Mouse (Mus musculus) midbrain, postnatal 0 days (tissue): ENCODE results near the gene Gfod2. TPM values are rescaled to one million over a fixed set of nuclear protein-coding genes. Genes with fewer than 3 reads are reported as not detected.

Source experiments
- ATAC-seq: fragments of 200-750 bp; cut with Nextera tagmentation; 2 replicates; pipeline ENCODE4 v1.8.0; 2017; ENCODE audit warnings: moderate number of reproducible peaks, mild to moderate bottlenecking, moderate TSS enrichment, moderate library complexity; ENCODE audit not compliant: low FRiP score
- DNase-seq: peaks from one replicate; pipeline ENCODE4 v3.0.0-alpha.2; 2015; ENCODE audit warnings: low spot score
- H3K27ac ChIP-seq: fragments of 300-500 bp; sonication (generic); 2 replicates; pipeline ENCODE4 v1.5.1; 2014; ENCODE audit warnings: low read depth, mild to moderate bottlenecking, low read length, mixed read lengths
- H3K27me3 ChIP-seq: fragments of 300-500 bp; sonication (generic); 2 replicates; pipeline ENCODE4 v1.6.1; 2014; ENCODE audit warnings: low read length, control low read depth, mixed read lengths; ENCODE audit not compliant: insufficient read depth
- H3K36me3 ChIP-seq: fragments of 300-500 bp; sonication (generic); 2 replicates; pipeline ENCODE4 v1.6.1; 2014; ENCODE audit warnings: low read length, control low read depth, mixed read lengths; ENCODE audit not compliant: insufficient read depth
- H3K4me1 ChIP-seq: fragments of 300-500 bp; sonication (generic); 2 replicates; pipeline ENCODE4 v1.6.1; 2014; ENCODE audit warnings: mild to moderate bottlenecking, control low read depth, antibody characterized with exemption, low read length, mixed read lengths; ENCODE audit not compliant: insufficient read depth
- H3K4me2 ChIP-seq: fragments of 300-500 bp; sonication (generic); 2 replicates; pipeline ENCODE4 v1.6.1; 2014; ENCODE audit warnings: low read depth, mild to moderate bottlenecking, low read length, mixed read lengths; ENCODE audit not compliant: poor library complexity, severe bottlenecking
- H3K4me3 ChIP-seq: fragments of 300-500 bp; sonication (generic); 2 replicates; pipeline ENCODE4 v1.5.1; 2014; ENCODE audit warnings: low read depth, mild to moderate bottlenecking, low read length, moderate library complexity
- H3K9ac ChIP-seq: fragments of 300-500 bp; sonication (generic); replicated peaks from 2 replicates; pipeline ENCODE4 v1.6.1; 2014; ENCODE audit warnings: mild to moderate bottlenecking, low read length, moderate library complexity, mixed read lengths; ENCODE audit not compliant: poor library complexity, severe bottlenecking
- H3K9me3 ChIP-seq: fragments of 300-500 bp; sonication (generic); 2 replicates; pipeline ENCODE4 v1.6.1; 2016; ENCODE audit warnings: low read length, control low read depth
- CTCF ChIP-seq: IDR thresholded peaks from 2 replicates; pipeline ENCODE4 v1.5.1; 2016; ENCODE audit warnings: antibody characterized with exemption, mild to moderate bottlenecking
- WGBS: fragments of 180-500 bp; shearing (Covaris S2); extraction: QIAGEN DNeasy Blood & Tissue Kit; methylation state at CpG from one replicate; pipeline ENCODE4 v1.1.7; 2014; 5-methylcytosine and 5-hydroxymethylcytosine counted together
- polyA plus RNA-seq: library from polyadenylated mRNA; unstranded; fragments of >200 nt; fragmentation: Nextera tagmentation; extraction: Ambion mirVana; gene quantifications from 2 replicates; pipeline ENCODE4 v1.2.1, GENCODE M21; 2015
- total RNA-seq: library from RNA; depleted of rRNA; stranded (reverse); fragments of >200 nt; gene quantifications from 2 replicates; pipeline ENCODE4 v1.2.3, GENCODE M21; 2014

The Gfod2 gene
- total and polyA plus RNA-seq, 2 experiments from 2014 or later = 64.7 to 67.9 TPM

GRCm38 (mm10) chr8:105712286-105712685 is 46.2 kb downstream of the Gfod2 start:
- Histone ChIP-seq H3K4me2 (no peak overlapping the region), H3K4me3 (no peak overlapping the region), H3K27ac (no peak overlapping the region), H3K27me3 (no peaks in the 10 kb centered on the region), H3K36me3 (peaks cover 9% of the 10 kb centered on the region), H3K9ac (no peak overlapping the region), H3K4me1 (no peaks in the 10 kb centered on the region), H3K9me3 (no peaks in the 10 kb centered on the region)
- DNase-seq = no peak
- TF ChIP-seq CTCF = no peak
- ATAC-seq = no peak
- WGBS = 92% methylated on average over 3 of the region's 3 CpGs

GRCm38 (mm10) chr8:105709317-105709716 is 49.1 kb downstream of the Gfod2 start:
- Histone ChIP-seq H3K27me3 (no peaks in the 10 kb centered on the region), H3K4me1 (peaks cover 3% of the 10 kb centered on the region), H3K9me3 (no peaks in the 10 kb centered on the region), H3K36me3 (0 out of 2 replicates have a peak, but pooled peaks cover 2% of the 10 kb centered on the region), H3K27ac (no peak overlapping the region), H3K9ac (no peak overlapping the region), H3K4me3 (no peak overlapping the region), H3K4me2 (no peak overlapping the region)
- no peak for TF ChIP-seq CTCF
- DNase-seq (no peak), ATAC-seq (no peak)
- WGBS = 77% methylated on average over 14 of the region's 14 CpGs

- no peak for ATAC-seq
- no peaks in the 10 kb centered on the region for H3K27me3 ChIP-seq
- H3K4me2 ChIP-seq = no peak overlapping the region
- TF ChIP-seq CTCF = no peak
- peaks cover 3% of the 10 kb centered on the region for H3K4me1 ChIP-seq
- peaks cover 6% of the 10 kb centered on the region; the same call in 1 of the 2 replicates for H3K36me3 ChIP-seq
- H3K9me3 ChIP-seq = no peaks in the 10 kb centered on the region
- H3K4me3 ChIP-seq = no peak overlapping the region
- no peak for DNase-seq
- H3K27ac ChIP-seq = no peak overlapping the region
- H3K9ac ChIP-seq = no peak overlapping the region
- WGBS = 93% methylated on average over 8 of the region's 8 CpGs
These were observed 49.8 kb downstream of the Gfod2 start for GRCm38 (mm10) chr8:105708675-105709074.

- Histone ChIP-seq H3K4me3 (peak within 1 kb of the TSS; percentile 69), H3K27ac (no peak within 1 kb of the TSS), H3K4me1 (peaks cover 3% of the 10 kb centered on the region), H3K36me3 (peaks cover 15% of the 10 kb centered on the region; the same call in 1 of the 2 replicates), H3K4me2 (peak within 1 kb of the TSS; percentile 99), H3K9ac (peak within 1 kb of the TSS; percentile 47), H3K27me3 (no peaks in the 10 kb centered on the region), H3K9me3 (no peaks in the 10 kb centered on the region)
- DNase-seq (peak; percentile 97), ATAC-seq (peak; percentile 66)
- no peak for TF ChIP-seq CTCF
- under 1% methylated on average over 55 of the region's 55 CpGs for WGBS
These were observed 50.7 kb downstream of the Gfod2 start, which contains the start of the genes 4933405L10Rik and Enkd1 for GRCm38 (mm10) chr8:105707498-105708403. Gene 4933405L10Rik, plus strand, starts transcription at chr8:105707655. Gene Enkd1, minus strand, starts transcription at chr8:105708210.

GRCm38 (mm10) chr8:105706426-105706825 is 52.0 kb downstream of the Gfod2 start:
- no peak for TF ChIP-seq CTCF
- Histone ChIP-seq H3K36me3 (peaks cover 15% of the 10 kb centered on the region; the same call in 1 of the 2 replicates), H3K9me3 (no peaks in the 10 kb centered on the region), H3K9ac (no peak overlapping the region), H3K27me3 (no peaks in the 10 kb centered on the region), H3K4me2 (no peak overlapping the region), H3K4me1 (peaks cover 8% of the 10 kb centered on the region), H3K4me3 (no peak overlapping the region), H3K27ac (no peak overlapping the region)
- DNase-seq (no peak), ATAC-seq (no peak)
- WGBS = 76% methylated on average over 12 of the region's 12 CpGs

- Histone ChIP-seq H3K9me3 (no peaks in the 10 kb centered on the region), H3K4me1 (peaks cover 11% of the 10 kb centered on the region), H3K4me3 (no peak overlapping the region), H3K27me3 (no peaks in the 10 kb centered on the region), H3K27ac (no peak overlapping the region), H3K36me3 (peaks cover 15% of the 10 kb centered on the region; the same call in 1 of the 2 replicates), H3K9ac (no peak overlapping the region), H3K4me2 (no peak overlapping the region)
- no peak for ATAC-seq
- TF ChIP-seq CTCF = no peak
- 93% methylated on average over 6 of the region's 6 CpGs for WGBS
- DNase-seq = peak; percentile 27
These were observed 53.5 kb downstream of the Gfod2 start for GRCm38 (mm10) chr8:105704955-105705354.
